Mouse (Mus musculus) ES-Bruce4 (cell line): ENCODE results near the gene Camta1.

Source experiments
- CTCF ChIP-seq: IDR thresholded peaks from one replicate; pipeline ENCODE4 v1.8.1; 2011; ENCODE audit warnings: low read depth, low read length
- POLR2A ChIP-seq: IDR thresholded peaks from one replicate; pipeline ENCODE4 v1.8.1; 2011; ENCODE audit warnings: low read length; ENCODE audit not compliant: insufficient read depth

DNA sequence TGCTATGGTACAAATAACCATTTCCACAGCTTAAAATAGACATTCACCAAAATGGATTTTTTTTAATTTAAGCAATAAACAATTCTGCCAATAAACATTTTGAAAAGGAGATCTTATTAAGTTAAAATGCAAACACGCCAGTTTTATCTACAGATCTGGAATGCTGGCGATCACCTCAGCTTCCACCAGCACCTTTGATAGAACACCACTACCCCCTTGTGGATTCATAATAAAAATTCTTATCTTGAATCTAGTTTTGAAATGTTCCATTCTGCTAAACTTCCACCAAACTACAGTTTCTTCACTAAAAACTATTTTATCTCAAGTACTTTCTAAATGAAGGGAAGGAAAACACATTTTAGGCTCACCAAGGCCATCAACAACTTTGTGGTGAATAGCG is 7.7 kb downstream of the Camta1 start:
- TF ChIP-seq POLR2A (no peak), CTCF (no peak)
